Mouse (Mus musculus) urinary bladder, adult 18-20 months (tissue): Measurements from ENCODE around the gene Gpr34.

Experiments
- DNase-seq, 2 experiments: peaks; one replicate each; pipeline ENCODE4 v3.0.0; 2022; ENCODE audit warnings: low spot score in 2 of 2, mixed read lengths in 2 of 2

The Gpr34 gene

DNA sequence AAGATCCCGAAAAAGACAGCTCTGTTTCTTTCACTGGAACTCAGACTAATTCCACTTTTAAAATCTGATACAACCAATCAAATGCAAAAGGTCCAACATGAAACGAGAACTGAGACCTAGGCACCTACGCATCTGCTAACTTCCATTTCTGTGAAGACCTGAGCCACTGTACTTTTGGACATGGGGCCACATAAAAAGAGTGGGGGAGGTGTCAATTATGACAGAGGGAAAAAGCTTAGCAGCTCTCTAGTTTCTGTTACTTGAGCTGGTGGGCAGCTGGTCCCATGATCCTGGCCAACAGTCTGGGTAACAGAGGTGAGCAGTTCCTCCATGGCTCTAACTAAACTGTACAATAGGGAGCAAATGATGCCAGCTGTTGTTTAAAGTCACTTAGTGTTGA lies 41.1 kb downstream of the Gpr34 start:
- no peak for DNase-seq

DNA sequence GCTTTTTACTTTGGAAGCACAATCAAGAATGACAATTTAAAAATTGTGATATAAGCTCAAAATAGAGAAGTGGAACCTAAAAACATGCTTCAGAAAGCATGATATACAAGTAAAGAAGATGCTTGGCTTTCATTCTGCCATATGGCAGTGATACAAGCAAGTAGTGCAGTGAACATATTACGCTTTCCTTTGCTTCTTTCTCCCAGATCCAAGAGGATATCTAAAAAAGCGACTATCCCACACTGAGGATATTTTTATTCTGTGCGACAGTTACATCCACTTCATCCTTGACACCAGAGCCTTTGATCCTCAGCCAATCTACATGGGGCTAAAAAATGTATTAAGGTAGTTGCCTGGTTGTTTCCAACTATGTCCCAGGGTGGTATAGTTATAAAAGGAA lies 49.9 kb downstream of the Gpr34 start:
- DNase-seq, result no peak

DNA sequence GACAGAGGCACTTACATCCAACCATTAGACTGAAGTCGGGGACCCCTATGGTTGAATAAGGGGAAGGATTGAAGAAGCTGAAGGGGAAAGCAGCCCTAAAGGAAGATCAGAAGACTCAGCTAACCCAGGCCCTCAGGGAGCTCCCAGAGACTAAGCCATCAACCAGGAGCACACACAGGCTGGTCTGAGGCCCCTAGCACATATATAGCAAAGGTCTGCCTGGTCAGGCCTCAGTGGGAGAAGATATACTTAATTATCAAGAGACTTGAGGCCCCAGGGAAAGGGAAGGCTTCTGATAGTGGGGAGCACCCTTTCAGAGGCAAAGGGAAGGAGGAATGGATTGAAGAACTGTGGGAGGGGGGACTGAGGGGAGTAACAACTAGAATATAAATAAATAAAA lies 54.7 kb downstream of the Gpr34 start:
- DNase-seq, result no peak

DNA sequence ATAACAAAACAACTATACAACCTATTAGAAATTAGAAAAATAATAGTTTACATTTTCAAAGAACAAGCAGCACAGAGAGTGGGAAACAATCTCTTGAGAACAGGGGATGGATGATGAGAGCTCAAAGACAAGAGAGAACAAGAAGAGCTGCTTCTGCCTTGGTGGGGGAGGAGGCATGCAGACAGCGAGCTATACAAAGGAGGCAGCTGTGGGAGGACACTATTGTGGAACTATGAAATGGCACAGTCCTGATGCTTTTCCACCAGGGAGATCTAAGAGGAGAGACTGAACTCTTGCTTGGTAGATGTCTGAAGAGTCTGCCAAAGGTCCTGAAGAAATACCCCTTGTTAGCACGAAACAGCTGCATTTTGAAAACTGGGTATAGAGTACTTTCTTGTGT lies 56.5 kb downstream of the Gpr34 start:
- DNase-seq, result no peak
